Mouse (Mus musculus): ENCODE measurements at regions not wholly inside any gene's neighbourhood (a gene's known extent, or its start where the extent isn't known, plus 50 kb on each side); places are given as distances from the start of the nearest gene placed in this dataset.

DNA sequence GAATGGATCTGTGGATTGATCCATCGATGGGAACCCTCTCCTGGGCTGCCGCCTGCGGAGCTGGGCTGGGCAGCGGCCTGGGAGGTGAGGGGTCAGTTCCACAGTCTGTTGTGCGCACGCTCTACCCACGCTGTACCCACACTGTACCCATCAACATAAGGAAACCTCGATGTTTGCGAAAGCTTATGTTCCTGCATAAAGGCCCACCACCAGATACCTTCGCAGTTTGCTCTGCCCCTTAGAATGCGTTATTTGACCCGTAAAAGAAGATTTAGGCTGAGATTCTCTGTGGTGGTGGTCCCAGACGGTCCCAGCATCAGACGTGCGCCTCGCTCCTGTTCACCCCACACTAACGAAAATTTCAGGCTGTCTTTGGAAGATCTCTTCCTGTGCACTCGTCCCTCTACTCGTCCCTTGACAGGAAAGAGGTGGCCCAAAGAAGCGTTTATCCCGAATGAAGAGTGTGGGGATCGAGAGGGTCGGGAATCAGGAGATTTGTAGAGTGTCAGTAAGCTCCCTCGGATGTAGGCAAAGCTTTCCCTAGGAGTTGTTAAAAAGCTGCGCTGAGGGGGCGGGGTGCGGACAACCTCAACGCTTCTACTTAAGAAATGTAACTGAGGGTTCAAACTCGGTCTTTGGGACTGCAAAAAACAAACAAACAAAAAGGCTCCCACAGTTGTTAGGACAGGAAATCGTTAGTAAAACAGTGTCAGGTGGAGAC, 123.9 kb downstream of the Tmem161b start:
- ATAC-seq (ENCODE audit: poor library complexity, severe bottlenecking): no peak

DNA sequence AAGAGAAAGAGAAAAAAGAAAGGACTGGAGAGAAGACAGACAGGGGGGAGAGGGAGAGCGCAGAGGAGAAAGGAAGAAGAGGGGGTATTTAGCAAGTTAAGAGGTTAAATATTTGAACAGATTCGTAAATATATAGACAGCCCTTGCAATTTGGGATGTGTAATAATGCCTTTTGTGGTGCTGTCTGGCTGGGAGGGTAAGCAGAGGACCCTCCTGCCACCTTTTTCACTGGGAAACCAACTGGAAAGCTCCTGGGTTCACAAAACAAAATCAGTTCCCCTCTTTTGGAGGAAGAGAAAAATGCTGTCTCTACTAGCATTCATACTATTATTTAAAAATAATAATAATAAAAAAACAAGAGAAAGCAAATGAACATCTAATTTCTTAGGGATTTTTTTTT, 124.5 kb downstream of the Tmem161b start:
- no peak for ATAC-seq (ENCODE audit: poor library complexity, severe bottlenecking)

DNA sequence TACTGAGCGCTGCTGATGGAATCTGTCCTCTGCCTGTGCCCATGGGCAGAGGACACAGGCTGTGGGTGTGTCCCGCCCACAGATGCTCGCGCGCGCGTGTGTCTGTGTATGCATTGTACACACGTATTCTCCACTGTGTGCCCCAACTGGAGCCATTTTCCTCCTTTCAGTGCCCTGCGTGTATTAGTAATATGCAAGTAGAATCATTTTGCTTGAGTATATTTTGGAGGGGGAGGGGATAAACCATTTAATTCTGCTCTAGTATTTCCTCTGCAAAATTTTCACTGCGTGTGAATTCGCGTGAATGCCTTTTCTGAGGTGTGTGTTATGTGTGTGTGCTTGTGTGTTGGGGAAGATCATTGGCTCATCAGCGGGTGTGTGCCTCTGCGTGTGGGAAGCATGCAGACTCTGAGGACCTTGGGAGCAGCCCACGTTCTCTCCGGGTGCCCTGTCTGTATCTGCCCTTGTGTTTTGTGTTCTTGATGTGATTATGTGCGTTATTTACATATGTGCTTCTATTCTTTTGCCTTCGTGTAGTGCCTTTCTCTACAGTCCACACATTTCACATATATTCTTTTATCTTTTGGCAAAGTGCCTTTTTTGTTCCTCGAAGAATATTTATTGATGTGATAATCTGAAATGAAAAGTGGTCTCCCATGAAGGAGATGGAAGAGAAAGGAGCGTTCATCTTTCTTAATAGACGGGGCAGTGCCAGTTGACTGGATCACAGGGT, 125.3 kb downstream of the Tmem161b start:
- no peak for ATAC-seq (ENCODE audit: poor library complexity, severe bottlenecking)

DNA sequence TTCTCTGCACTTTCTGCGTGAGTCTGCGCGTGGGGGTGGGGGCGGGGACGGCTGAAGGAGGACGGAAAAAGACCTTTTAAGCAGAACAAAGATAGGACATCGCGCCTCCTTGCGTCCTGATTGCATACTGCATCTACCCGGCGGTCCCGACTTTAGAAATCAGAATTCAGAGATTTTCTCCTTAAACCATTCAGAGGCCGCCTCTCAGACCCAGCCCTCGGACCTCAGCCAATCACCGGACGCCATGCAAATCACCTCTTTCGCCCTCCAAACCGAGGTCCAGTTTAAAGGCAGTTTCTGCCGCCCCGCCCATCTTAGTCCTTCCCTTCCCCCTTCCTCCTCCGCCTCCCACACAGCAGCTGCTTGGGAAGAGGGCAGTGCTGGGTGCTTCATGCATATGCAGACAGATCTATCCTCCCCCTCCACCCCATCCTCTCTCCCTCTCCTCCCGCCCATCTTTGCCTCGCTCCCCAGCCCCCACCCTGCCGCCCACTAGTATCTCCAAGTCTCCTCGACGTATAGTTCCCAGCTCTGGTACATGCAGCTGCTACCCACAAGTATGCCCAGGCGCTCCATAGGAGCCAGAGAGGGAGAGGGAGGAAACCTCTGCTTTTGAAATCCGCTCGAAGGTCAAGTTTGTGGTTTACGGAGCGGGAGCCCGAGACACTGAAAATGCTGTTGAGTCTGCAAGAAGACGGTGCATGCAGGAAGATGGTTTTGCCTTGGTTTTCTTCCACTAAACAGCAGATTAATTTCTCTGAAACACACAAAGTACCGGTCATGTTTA, 126.0 kb downstream of the Tmem161b start:
- peak; percentile 82 for ATAC-seq (ENCODE audit: poor library complexity, severe bottlenecking)

DNA sequence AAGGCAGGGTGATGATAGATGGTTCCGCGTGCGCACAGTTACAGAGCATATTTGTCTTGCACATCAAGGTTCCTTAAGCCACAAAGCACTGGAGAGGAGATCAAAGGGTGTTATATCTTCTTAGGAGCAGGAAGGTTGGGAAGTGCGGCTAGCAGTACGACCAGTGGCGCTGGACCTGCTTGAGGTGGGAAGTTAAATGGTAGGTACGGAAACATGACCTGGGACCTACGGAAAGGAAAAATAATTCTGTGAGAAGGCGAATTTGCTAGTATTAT, 126.5 kb downstream of the Tmem161b start:
- ATAC-seq (ENCODE audit: poor library complexity, severe bottlenecking): peak; percentile 20

DNA sequence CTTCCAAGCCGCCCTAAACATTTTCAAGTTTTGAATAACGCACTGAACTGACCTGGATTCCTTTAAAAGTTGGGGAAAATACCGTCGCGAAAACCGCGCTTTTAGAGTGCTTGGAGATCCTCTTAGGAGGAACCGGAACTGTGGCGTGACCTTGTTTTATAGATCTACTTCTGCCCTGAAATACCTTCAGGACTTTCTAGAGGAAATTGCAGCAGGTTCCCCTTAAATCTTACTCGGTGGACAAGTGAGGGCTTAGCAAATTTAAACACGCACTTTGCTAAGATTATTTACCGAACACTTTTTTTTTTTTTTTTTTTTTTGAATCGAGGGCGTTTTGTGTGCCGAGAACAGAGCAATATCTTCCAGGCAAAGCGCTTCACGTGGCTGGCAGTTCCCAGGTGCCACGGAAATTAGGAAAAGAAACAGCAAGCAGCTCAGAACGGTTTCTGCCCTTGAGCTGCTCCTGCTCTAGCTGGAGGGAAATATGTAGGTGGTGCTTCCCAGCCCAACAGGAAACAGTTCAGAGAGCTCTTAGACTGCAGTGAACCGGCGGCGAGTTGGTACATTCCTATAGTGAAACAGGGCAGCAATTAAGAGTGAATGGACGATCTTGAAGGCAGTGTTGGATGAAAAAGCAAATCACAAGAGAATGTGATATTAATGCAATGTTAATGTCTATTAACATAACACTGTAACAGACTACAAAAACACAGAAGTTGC, 127.1 kb downstream of the Tmem161b start:
- peak; percentile 38 for ATAC-seq (ENCODE audit: poor library complexity, severe bottlenecking)

DNA sequence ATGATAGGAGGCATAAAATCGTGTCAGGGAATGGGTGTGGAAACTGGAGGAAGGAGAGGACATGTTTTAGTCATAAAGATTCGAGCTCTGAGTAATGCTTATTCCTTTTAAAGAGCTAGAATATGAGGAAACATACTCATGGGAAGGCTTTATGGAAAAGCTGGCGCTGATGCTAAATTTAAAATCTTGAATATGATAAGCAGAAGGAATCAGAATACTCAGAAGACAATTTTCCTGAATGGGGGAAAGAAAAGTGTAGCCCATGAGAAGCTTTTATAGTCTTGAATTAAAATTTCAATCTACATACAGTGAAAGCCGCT, 127.6 kb downstream of the Tmem161b start:
- no peak for ATAC-seq (ENCODE audit: poor library complexity, severe bottlenecking)

DNA sequence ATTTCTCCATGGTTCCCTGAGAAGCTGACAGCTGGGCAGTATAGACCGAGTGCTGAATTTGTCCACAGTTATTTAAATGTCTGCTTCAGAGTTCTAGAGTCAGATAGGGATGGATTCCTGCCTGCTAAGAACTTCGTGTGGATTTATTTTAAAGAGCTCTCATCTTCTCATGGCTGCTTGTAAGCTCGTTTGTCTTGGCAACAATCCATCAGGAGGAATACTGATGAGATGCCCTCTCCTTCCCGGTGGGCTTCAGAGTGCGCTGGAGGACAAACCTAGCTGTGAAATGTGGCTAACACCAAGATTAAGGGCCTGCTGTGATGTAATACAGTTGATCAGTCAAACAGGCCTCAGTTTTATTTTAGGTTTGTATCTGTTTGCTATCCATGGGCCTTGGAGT, 128.7 kb downstream of the Tmem161b start:
- ATAC-seq (ENCODE audit: poor library complexity, severe bottlenecking): no peak

DNA sequence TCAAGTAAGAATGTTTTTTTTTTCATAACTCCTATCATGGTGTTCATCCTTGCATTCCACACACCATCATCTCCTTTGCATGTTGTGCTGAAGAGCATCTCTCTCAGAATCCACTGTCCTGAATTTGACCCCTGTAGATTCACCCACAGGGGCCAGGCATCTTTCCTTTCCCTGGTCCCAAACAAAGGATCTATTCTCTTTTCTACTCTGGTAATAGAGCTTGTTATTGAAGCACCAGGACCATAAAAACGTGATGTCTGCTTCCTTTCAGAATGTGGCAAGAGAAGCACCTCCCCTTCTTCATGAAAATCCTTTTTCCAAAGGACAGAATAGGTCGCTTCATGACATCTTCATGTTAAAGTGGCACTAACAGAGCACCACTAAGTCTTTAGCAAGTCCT, 134.4 kb downstream of the Tmem161b start:
- ATAC-seq (ENCODE audit: poor library complexity, severe bottlenecking): no peak

DNA sequence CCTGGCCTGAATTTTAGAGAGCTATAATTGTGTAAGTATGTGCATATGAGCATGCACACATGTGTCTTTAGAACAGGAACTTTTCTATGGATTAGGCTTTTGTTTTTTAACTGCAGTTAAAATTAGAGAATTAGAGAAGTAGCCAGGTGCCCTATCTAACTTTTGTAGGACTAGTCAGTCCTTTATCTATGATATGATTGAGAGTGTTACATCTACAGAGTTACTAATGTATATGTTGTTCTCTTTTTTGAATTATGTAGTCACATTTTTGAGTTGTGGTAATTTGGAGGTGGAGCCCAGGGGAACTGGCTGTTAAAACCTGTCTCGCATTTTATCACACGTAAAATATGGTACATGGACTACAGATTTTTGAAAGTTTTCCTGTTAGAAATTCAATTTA, 138.4 kb downstream of the Tmem161b start:
- ATAC-seq (ENCODE audit: poor library complexity, severe bottlenecking): no peak

DNA sequence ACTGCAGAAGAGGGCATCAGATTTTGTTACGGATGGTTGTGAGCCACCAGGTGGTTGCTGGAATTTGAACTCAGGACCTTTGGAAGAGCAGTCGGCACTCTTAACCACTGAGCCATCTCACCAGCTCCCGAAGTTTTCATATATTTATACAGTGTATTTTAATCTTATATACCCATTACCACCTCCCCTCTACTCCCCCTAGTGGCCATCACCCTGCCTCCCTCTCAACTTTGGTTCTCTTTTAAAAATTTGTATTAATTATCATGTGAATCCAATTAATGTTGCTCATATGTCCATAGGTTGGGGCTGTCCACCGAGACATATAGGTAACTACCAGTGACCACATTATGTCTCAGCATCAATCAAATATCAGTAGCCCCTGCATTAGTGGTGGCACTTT, 142.0 kb downstream of the Tmem161b start:
- ATAC-seq (ENCODE audit: poor library complexity, severe bottlenecking): no peak

DNA sequence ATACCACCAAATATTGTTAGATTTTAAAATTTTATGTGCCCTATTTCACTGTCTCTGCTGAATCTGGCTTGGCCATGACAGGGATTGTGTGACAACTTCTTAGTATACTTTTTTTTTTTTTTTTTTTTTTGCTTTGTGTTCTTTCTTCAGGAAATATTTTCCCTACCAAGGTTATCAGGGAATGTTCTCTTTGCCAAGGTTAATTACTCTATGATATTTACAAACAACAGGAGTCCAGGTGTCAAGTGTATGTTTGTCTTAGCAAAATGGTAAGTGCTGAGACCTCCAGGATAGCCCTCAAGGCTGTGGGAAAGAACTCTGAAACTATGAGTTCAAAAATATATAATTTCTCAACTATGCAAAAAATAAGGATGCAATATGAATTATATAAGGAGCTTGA, 143.4 kb downstream of the Tmem161b start:
- ATAC-seq (ENCODE audit: poor library complexity, severe bottlenecking): no peak

DNA sequence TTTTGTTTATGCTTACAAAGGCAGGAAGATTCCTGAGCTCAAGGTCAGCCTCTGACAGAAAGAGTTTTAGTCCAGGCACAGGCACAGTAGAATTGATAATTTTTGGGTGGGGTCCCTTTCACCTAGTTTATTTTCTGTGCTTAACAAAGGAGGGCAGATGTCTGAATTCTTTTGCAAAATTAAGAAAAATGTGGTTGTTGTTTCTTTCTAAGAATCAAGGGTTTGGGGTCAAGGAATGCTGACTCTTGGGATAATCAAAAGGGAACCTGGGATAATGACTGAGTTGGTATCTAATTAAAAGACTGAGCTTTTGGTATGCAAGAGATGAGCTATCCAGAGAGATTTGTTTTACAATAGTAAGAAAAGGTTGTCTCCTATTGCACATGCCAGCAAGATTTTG, 143.9 kb downstream of the Tmem161b start:
- no peak for ATAC-seq (ENCODE audit: poor library complexity, severe bottlenecking)

DNA sequence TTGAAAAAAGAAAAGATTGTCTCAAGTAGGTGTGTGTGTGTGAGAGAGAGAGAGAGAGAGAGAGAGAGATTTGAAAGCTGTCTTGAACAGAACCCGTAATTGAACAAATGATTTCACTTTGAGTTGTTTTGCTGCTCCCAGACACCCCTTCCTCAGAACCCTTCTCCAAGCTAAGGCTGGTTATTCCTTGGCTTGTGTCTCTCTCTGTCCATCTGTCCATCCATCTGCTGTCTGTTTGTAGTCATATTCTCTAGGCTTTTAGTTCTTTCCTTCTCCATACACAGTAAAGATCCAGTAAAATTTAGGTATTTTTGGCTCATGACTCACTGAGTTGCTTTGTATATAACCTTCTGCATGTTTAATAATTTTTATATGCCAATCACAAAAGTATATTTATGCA, 144.7 kb downstream of the Tmem161b start:
- no peak for ATAC-seq (ENCODE audit: poor library complexity, severe bottlenecking)

DNA sequence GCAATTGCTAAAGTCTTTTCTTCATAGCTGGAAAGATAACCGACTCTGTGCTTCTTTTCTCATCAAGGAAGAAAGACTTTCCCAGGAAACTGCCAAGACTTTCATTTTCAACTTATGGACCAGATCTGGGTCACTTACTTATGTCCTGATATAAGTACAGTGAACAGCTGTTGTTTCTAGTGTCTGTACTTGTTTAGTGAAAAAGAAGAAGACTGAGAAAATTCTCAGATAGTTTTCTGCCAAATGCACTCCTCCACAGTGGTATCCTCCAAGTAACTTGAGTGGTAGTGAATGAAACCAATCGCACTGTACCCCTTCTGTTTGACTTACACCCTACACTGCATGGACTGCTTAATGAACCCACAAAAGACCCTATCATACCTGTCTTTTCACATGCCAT, 146.1 kb downstream of the Tmem161b start:
- ATAC-seq (ENCODE audit: poor library complexity, severe bottlenecking): no peak

DNA sequence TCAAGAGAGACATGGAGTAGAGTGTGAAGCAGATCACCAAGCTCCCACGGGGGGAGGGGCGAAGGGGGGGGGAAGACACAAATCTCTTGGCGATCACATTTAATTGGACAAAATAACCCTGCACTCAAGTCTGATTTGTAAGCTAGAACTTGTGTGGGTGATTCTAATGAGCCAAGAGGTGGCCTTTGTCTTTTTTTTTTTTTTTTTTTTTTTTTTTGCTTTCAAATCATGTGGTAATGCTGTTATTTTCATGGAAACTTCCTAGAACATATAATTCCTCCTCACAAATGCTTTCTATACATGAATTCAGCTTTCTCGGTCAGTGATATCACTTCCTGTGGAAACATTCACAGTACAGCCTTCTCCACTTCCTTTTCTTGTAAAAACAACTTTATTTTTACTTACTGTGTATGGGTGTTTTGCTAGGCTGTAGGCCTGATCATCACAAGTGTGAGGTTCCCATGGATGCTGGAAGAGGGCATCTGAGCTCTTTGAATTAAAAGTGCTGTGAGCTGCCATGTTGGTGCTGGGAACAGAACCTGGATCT, 152.7 kb downstream of the Tmem161b start:
- no peak for ATAC-seq (ENCODE audit: poor library complexity, severe bottlenecking)

DNA sequence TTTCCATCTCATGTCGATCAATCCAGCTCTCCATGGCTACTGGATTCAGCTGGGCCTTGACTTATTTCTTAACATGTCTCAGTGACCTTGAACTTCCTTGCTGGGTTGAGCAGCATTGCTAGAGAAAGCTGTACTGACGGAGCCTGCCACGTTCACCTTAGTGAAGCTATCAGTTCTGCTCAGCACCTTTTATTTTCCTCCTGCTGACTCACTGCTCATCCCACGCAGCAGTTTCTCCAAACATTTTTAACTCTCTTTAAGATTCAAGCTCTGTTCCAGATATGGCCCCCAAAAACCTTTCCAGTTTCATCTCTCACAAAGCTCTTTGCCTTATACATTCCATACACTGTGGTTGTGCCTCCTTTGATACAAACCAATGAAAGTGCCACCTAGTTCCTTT, 153.8 kb downstream of the Tmem161b start:
- ATAC-seq (ENCODE audit: poor library complexity, severe bottlenecking): no peak

DNA sequence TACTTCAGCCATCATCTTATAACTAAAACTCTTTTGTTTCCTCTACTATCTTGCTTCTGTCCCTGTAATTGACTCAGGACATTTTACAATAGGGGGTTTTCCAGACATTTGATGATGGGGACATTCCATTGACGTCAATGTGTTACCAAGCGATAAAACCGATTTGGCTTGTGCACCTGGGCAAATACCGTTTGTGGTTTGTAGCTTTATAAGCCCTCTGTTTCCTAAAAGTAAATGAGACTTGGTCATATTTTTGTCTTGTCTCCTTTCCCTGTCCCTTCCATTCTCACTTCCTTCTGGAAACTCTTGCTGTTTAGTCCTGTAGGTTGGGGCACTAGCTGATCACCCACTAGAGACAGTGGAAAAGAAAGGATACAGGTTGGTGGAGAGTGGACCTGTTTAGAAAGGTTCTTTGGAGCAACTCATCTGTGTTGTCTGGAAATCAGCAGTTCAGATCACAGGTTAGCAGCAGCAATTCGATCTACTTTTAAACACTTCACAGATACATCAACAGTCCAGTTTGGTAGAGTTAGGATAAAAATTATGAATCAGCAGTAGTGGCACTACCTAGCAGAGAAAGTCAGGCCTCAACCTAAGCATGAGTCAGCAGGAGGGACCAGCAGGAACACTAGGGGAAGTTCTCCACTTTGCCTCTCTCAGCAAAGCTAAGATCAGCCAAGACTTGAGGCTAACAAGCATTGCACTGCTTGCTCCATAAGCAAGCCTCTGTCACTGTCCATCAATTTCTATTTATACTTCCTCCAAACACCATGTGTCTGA, 156.6 kb downstream of the Tmem161b start:
- ATAC-seq (ENCODE audit: poor library complexity, severe bottlenecking): no peak

DNA sequence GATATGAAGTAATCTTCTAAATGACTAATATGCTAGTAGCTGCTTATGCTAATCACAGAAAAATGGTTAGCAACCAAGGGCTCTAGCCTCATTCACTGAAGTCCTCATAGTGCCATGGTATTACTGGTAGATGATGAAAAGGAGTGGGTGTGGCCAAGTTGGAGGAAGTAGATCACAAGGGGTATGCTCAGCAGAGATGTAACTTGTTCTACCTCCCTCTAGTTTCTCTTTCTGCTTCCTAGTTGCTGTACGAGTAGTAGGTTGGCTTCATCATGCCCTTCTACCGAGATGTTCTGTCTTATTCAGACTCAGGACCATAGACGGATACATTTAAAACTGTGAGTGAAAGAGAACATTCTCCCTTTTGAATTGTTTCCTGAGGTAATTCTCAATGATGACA, 169.5 kb downstream of the Tmem161b start:
- no peak for ATAC-seq (ENCODE audit: poor library complexity, severe bottlenecking)

DNA sequence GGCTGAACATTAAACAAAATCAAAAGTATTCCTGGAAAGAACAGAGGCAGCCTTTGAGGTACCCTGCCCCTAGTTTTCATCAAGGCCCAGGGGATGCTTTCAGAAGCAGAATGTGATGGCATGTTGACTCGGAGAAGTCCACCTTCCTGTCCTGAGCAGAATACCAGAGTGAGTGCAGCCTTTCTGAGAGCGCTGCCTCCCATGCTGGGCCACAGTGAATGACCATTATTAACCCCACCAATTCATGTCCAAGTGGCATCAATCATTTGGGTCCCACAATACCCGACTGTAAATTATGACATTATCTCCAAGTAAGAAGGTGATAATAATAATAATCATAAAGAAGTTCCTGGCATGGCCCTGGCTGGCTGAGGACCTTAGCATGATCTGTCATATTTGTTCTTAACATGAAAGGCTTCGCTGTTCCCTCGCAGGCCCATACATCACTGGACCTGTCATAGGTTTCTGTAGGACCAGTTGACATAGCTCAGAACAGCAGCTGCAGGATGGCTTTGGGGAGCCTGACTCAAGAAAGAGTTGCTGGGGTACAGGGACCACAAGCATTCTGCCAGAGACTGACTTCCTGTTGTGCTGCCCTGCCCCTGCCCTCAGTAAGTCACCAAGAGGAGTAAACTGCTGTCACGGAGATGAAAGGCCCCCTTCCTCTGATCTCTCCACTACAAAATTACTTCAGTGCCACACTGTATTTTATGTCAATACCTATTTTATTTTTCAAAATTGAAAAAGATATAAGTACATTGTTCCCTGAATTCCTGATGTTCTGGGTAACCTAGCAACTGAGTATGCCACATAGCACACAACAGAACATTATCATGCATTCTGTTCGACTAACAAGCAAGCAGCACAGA, 176.6 kb downstream of the Tmem161b start:
- no peak for ATAC-seq (ENCODE audit: poor library complexity, severe bottlenecking)

All from megakaryocyte, adult 5-6 weeks (primary cell).